Mouse (Mus musculus): ENCODE measurements around the gene H2al1b. TPM values are rescaled to one million over a fixed set of nuclear protein-coding genes. Genes with fewer than 3 reads are reported as not detected.

H2al1b gene
- total RNA-seq, 2 experiments from 2014 or later = not detected

GRCm38 (mm10) chrX:11345762-11346161 is 43.5 kb downstream of the H2al1b start:
- DNase-seq (ENCODE audit: low spot score in 2 of 2) = peak in 1 of 2 experiments; percentile 25

- no peak for DNase-seq (ENCODE audit: low spot score in 2 of 2)
Observed at GRCm38 (mm10) chrX:11346756-11347155, 44.5 kb downstream of the H2al1b start.

Other genes with a start within 250 kb of the H2al1b start
- gene H2al1a, start 3.2 kb upstream of the H2al1b start, total RNA-seq (2021) = not detected
- gene H2al1c, start 3.2 kb downstream of the H2al1b start, total RNA-seq (2021) = not detected
- gene H2al1d, start 6.4 kb downstream of the H2al1b start, total RNA-seq (2021) = not detected
- gene H2al1e, start 9.5 kb downstream of the H2al1b start, total RNA-seq (2021) = not detected
- not detected for gene H2al1f, start 12.7 kb downstream of the H2al1b start, total RNA-seq (2021)
- not detected for gene H2al1g, start 15.8 kb downstream of the H2al1b start, total RNA-seq (2021)
- gene H2al1h, start 19.1 kb downstream of the H2al1b start, total RNA-seq (2021) = not detected
- not detected for gene H2al1i, start 22.2 kb downstream of the H2al1b start, total RNA-seq (2021)
- not detected for gene H2al1j, start 25.4 kb downstream of the H2al1b start, total RNA-seq (2021)